Mouse (Mus musculus) cerebellum, adult 11-12 months (tissue): Measurements from ENCODE around the gene Slc12a7.
A peak's percentile ranks its signal among the peaks of the same experiment; 100 is the strongest.
"Not testable (repeated sequence)": the region's sequence is repeated elsewhere in the genome, so short reads cannot be mapped to it uniquely, and the experiment has no call there.

Source experiments
- DNase-seq: peaks from one replicate; pipeline ENCODE4 v3.0.0; 2022

Gene Slc12a7

DNA sequence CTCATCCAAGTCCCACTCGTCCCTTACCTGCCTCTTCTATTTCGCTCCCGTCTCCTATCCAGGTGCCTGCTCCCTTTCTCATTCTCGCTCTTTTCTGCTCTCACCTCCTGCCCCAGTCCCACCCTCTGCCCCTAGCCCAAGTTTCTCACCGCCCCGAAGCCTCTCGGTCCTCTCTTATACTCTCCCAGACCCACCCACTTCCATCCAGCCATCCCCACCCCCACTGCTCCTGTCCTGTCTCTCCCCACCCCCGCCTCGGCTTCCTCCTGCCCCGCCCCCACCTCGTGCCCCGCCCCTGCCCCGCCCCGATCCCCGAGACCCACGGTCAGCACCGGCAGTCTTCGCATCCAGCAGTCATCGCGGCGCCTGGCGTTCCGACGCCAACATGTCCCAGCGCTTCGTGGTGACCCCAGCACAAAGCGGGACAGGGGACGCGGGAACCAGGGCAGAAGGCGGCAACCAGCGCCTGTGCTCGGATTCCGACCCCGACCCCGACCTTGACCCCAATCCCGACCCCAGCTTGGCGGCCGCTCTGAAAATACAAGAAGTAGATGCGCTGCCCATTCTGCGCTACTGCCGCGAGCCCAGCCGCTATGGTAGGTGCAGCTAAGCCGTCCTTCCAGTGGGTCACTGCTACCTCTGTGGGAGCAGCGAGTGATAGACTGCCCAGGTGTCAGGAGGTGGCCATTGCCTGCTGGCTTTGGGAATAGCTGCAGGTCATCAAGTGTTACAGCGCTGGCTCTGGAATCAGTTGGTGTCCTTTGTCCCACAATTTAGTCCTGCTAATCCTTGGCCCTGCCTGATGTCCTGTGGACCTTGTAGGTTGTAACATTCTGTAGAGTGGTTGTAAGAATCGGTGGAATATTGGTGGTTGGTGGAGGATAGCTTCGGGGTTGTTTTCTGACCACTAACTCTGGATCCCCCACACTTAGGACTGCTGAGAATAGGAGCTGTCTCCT is at the start of gene Slc12a7:
Gene Slc12a7, plus strand, starts transcription at position 353 of the 959 bp plus-strand sequence.
- DNase-seq = no peak

DNA sequence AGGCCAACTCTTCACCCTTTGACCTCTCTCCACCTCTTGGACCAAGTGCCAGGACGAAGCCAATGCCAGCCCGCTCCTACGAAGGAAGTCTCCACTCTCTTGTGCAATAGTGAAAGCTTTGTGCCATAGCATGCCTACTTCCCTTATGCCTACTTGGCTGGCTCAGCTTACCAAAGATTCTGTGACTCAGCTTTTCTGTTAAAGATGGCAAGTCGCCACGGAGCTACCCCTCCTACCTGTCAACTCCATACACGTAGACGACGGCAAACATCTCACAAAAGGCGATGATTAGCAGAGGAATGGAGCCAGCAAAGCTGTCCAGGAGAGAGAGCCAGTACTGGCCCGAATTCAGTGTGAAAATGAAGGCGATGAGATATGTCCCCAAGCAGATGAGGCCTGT is 49.2 kb upstream of the Slc12a7 start:
- DNase-seq = no peak

DNA sequence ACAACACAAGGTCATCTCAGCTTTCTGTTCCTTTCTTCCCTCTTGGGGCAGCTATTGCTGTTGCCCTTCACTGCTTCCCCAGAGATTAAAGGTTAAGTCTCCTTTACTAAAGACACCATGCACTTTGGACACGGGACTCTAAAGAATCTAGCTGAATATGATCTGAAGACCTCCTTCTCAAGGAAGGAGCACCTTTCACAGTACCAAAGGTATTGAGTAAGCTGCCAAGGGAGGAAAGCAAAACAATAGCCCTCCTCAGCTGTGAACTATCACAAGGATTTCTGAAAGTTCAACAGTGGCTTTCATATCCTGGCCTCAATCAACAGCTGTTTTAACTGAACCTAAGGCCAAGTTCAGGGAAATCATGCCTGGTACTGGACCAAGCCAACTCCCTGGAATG is 48.5 kb upstream of the Slc12a7 start:
- no peak for DNase-seq

DNA sequence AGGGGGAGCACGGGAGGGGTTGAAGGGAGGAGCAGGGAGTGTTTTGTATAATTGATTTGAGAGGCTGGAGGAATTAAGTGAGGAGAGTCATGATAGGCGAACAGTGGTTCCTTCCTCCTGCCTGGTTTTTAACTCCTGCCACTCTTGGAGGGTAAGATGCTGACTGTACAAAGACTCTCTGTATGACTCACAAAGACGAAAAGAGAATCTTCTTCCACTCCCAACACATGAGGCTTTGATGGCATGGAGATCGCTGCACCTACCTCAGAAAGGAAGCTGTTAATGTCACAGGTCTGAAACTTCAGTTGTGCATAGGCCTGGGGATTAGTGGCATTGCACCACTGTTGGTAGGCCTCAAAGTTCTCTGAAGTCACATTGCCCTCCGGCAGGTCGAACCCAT is 47.4 kb upstream of the Slc12a7 start:
- DNase-seq = no peak

DNA sequence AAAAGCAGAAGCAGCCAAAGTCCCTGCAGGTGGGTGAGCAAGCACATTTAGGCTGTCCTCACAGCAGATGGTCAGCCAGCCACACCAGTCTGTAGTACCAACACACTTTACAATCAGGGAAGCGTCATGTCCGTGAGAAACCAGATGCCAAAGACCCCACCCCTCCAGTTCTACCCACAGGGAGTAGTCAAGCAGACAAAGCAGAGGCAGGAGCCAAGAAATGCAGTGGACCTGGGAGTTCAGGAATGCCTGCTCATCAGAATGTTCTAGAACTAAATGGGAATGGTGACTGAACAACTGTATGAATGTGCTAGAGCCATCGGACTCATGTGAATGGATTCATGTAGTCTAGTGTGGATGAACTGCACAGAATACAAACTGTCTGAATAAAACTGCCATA is 45.3 kb upstream of the Slc12a7 start:
- no peak for DNase-seq

DNA sequence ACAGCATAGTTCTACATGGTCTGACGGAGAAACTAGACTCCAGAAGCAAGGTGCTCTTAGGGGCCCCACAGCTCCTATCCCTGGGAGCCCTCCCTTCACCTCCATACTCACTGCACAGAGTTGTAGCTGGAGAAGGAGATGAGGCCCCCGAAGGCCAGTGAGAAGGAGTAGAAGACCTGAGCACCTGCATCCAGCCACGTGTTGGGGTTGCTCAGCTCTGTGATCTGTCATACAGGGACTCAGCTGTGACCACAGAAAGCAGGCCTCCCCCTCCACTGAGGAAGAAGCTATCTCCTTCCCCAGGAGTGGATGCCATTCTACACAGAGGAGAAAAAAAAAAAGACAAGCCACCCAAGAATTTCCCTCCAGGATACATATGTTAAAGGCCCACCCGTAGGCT is 44.0 kb upstream of the Slc12a7 start:
- DNase-seq = no peak

DNA sequence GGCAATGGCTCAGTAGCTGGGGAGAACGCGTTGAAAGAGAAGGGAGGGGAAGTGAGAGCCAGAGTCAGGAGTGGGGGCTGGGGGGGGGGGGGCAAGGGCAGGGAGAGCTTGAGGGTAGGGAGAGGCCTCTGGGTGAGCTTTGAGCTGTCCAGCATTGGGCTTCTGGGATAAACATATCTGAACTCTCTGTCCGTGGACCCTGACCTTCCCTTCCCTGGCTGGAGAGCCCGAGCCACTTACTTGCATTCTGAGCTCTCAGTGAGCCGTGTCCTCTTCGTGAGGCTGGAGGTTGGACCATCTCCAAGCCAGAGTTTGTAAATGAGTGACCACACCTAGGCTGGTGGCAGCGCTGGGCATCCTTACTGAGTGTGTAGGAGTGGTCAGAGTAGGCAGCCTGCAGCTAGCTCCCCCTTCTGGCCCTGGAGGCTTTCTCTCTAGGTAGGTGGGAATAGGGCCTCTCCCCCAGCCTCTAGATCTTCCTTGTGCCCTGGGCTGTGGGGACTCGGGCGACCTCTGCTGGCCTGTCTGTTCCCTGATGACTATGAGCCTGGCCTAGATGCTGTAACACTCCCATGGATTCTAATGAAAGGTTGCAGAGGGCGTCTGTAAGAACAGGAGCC is 40.5 kb upstream of the Slc12a7 start:
- peak; percentile 20 for DNase-seq

DNA sequence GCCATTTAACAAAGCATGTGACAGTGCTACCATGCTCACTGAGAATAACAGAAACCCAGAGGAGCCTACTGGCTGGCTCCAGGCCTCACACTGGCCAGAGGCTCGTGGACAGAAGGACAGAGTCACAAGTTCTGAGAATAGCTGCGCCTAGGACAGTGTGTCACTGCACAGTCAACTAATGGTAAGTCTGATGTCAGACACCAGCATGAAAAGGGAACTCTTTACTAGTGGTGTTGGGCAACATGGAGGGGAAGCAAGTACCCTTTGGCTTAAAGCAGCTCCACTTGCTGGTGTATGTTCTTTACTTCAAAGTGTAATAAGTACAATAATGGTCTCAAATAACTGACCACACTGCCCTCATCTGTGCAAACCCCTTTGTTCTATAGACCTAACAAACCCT is 39.6 kb upstream of the Slc12a7 start:
- DNase-seq = no peak

DNA sequence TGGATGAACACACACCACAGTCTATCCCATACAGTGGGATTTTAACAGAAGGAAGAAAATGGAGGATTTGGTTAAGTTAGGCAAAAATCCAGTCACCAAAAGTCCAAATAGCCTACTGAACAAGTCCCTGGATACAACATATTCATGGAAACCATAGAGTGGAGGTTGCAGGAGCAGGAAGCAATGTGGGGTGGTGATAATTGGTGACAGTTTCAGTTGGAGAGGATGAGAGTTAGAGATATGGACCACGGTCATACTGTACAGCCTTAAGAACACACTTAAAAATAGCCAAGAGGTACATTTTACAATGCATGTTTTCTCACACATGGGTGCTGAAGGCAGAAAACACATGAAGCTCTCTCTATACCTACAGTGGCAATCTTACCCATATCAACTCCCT is 37.9 kb upstream of the Slc12a7 start:
- DNase-seq = no peak

DNA sequence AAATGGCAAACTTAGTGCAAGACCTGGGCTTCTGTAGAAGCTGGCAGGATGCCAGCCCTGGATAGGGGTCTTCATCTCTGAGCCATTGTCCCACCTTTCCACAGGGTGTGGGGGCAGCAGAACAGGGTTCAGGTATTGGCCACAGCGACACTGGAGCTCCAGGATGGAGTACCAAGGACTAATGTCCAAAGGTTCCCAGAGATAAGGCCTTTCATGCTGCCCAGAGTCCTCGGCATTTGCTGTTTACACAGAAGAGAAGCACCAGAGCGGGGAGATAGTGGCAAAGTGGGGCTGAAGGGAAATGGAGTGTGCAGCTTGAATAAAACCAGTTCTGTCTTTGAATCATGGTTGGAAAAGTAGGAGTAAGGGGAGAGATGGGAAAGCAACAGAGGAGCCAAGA is 36.4 kb upstream of the Slc12a7 start:
- no peak for DNase-seq

DNA sequence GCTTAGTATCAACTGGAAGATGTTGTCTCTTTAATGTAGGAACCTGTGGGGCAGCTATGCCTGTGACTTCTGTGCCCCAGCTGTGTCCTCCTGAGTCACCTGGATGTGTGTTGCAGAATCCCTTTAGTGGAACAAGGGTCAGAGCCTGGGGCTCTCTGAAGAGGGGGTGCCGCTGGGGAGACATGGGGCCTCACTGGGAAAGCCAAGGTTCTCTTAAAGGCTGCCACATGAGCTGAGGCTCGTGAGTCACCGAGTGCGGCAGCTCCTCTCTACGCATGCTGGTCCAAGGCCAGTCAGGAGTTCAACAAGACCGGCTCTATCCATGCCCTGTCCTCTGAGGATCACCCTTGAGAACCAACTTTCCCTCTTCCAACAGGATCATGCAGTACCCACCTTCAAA is 33.2 kb upstream of the Slc12a7 start:
- no peak for DNase-seq

DNA sequence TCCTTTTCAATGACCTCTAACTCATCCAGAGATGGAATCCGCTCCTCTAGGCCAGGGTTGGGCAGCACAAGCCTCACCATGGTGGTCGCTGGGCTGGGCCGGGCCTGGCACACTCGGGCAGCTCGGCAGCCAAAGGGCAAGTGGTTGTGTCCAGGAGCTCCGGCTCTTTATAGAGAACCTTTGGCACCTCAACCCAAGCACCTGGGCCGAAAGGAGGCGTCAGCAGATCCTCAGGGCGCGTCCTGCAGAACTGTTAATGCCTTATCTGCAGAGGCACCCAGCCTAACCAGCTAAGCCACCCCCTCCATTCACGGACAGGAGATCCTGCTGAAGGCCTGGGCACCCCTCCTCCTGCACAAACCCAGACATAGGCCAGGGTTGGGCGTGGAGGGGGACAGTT is 32.3 kb upstream of the Slc12a7 start:
- no peak for DNase-seq

DNA sequence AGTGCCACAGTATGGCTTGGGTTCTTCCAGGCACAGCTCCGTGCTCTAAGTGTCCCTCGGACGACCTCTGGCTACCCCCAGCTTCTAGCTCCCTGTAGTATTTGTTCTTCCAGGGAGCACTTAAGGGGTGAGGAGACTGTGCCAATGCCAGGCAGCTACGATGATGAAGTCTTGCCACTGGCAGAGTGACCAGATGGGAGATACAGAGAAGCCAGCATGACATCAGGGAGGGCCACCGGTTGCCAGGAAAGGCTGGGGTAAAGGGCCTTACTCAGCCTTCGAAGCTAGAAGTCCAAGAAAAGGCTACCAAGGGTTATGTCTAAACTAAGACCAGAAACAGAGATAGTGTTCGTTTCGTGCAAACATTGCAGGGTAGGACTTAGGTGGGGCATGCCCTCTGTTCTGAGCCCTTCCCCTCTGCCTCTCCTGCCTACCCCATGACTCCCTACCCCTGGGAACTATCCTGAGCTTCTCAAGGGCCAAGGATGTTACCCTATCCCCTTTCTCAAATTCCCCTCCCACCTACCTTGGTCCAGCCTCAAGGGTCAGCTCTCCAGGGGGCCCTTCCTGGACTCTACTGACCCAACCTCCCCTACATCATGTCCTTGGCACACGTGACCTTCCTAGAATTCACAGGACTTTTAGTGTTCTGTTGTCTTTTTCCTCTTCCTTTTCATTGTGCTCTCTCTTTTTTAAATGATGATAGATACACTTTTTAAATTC is 31.6 kb upstream of the Slc12a7 start:
- peak; percentile 7 for DNase-seq

DNA sequence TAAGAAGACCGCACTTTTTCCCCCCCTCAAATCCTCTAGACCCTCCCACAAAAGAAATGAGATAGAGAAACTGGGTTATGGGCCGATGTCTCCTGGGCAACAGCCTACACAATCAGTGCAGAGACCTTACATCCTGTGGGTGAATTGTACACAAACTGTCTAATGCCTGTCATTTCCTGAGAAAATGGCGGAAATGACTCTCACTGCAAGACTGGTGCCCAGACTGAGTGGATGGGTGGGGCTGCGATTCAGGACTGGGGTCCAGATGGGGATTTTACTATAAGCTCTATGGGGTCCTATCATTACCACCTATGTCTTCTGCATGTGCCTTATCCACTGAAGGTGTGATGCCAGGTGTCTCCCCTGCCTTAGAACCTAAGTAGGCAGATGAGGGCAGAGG is 30.1 kb upstream of the Slc12a7 start:
- no peak for DNase-seq

DNA sequence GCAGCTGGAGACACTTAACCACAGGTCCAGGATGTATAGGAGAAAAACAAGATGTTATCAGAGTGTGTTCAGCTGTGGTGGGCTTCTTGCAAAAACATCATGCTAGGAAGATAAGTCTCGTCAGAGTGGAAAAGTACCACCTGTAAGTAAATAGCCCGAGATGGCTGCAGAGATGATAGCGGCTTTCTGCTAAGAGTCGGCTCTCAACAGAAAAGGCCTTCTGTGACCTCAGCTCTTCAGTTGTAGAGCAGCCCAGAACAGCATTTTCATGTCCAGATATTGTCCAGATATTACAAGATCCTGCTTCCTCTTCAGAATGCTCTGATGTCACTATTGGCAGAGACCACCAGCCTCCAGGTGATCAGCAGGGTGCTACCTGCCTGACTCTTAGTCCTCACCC is 29.4 kb upstream of the Slc12a7 start:
- DNase-seq = not testable (repeated sequence)

DNA sequence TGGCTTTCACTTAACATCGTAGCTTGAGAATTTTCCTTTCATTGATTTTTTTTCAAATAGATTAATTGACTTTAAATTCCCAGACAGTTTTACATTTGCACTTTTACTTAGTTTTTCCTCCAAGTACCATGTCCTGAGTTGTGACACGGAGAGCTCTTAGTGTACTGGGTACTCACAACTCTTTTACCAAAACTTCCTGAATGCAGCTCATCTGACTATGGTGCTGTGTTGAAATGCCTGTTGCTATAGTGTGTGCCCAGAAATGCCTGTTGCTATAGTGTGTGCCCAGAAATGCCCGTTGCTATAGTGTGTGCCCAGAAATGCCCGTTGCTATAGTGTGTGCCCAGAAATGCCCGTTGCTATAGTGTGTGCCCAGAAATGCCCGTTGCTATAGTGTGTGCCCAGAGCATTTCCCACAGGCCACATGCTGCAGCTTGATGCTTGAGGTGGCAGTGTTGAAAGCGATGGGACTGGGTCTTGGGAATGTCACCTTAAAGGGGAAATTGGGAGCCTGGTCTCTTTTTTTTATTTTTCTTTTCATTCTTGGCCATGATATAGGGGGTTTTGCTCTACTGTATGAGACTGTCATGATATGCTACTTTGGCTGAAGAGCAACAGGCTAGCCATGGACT is 28.1 kb upstream of the Slc12a7 start, which contains the start of gene Slc6a19:
Gene Slc6a19, minus strand, starts transcription at position 172 of the 632 bp plus-strand sequence.
- no peak for DNase-seq

DNA sequence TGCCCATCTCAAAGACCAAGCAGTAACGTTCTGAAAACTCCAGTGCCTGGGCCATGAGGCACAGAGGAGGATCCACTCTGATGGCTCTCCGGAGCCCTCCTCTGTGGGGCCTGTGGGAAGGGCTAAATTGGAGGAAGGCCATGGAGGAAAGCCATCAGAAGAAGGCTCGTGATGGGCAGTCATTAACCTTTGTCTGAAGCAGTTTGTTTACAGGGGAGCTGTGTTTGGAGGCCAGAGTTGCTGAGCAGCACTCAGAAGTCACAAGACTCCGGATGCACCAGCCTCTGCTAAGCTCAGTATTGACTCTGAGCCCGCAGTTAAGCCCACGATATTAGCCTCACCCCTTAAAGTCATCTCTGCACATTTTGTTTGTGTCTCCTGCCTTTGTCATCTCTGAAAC is 23.4 kb upstream of the Slc12a7 start:
- no peak for DNase-seq

DNA sequence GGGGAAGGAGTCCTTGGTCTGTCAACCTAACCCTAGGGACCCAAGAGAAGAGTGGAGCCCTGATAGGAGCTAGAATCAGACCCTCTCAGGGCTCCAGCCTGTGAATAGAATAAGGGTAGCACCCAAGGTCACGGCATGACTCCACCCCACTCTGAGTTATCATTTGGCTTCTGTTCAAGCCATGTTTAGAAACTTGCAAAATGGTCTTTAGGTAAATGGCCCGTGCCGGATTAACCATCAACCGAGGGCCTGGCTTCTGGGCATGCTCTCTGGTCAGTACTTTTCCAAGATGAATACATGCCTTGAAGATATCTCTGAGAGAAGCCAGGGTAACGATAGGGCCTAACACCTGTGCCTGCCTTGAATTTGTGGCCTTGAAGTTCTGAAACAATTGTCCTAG is 21.7 kb upstream of the Slc12a7 start:
- DNase-seq = no peak

DNA sequence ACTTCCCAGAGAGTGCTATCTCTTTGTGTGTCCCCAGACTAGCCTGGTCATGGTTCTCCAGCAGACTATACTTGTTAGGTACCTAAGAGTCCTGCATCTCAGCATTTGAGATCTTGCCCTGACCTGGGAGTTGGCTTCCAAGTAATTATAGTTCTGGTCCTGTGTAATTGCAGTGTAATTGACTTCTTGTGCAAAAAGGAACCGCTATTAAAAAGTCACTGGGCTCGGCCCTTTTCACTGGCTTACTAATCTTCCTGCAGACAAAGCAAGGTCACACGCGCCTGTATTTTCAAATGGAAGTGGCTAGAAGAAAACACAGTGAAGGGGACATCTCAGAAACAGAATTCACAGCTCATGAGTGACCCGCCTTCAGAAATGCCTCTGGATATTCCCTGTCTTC is 21.1 kb upstream of the Slc12a7 start:
- DNase-seq = no peak

DNA sequence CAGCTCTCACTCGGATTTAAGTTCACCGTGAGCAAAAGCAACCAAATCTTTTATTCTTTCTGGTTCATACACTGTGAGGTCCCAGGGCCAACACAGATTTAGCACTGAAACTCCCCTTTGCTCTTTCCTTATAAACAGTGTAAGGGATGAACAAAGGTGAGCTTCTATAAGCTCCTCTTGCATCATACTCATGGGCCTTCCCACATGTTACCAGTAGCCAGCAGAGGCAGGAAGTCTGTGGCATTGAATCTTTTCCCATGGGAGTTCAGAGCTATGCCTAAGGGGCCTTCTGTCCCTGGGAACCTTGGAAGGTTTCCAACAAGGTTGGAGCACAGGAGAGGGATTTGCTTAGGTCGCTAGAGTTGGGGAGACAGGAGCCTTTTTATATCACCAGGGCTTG is 20.7 kb upstream of the Slc12a7 start:
- no peak for DNase-seq

DNA sequence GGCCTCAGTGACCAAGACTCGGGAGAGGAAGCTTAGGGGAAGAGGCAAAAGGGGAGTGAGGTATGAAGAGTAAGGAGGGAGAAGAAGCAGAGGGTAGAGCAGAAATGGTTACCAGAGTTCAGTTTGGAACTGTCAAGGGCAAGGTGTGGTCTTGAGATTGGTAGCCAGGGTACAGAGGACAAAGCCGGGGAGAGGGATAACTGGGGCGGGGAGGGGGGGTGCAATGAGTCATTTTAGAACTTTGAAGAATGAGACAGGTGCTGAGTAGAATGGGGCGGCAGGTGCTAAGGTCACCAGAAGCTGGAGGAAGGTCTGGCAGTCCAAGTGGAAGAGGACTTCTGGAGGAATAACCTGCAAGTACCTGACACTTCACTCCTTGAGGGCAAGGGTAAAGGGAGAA is 19.7 kb upstream of the Slc12a7 start:
- no peak for DNase-seq

DNA sequence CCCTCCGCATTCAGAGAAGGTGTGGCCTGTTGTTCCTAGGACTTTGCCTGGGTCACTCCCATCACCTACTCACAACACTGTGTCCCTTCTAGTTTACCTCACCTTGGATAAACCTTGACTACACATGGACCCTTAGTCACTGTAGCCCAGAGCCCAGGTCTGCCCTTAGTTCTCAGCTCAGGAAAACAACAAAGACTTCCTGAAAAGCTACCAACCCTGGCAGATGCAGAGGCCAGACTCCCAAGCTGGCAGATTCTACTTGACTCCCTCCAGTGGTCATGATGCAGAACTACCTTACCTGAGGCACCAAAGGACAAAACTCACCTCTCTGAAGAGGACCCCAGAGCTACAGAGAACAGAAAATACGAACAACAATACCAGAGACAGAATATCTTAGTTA is 18.9 kb upstream of the Slc12a7 start:
- no peak for DNase-seq

DNA sequence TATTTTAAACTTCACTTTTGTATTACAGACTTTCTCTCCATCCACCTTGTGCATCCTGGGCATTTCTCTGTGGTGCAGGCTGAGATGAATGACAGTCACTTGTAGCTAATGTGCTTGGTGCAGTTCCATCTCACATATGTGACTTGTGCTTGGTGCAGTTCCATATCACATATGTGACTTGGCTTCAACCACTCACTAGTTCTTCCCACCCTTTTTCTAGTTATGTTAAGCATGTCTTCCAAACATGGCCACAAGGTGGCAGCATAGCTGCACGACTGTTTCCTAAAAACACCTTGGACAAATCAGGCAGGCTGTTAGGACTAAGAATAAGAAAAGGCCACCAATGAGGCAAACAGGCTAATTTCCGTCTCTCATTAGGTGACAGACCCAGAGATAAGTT is 14.7 kb upstream of the Slc12a7 start:
- DNase-seq = peak; percentile 37
